Mouse (Mus musculus) kidney, embryonic 15.5 days (tissue): ENCODE results near the gene Olfr68. TPM values are rescaled to one million over a fixed set of nuclear protein-coding genes. Genes with fewer than 3 reads are reported as not detected.
"Not testable (repeated sequence)": the region's sequence is repeated elsewhere in the genome, so short reads cannot be mapped to it uniquely, and the experiment has no call there.

Experiments used
- ATAC-seq: fragments of 200-750 bp; cut with Nextera tagmentation; replicated peaks from 2 replicates; pipeline ENCODE4 v1.8.0; 2017; ENCODE audit warnings: moderate TSS enrichment; ENCODE audit not compliant: low FRiP score
- H3K27ac ChIP-seq: fragments of 300-500 bp; sonication (generic); 2 replicates; pipeline ENCODE4 v1.5.1; 2015; ENCODE audit warnings: mild to moderate bottlenecking, inconsistent platforms
- H3K27me3 ChIP-seq: fragments of 300-500 bp; sonication (generic); 2 replicates; pipeline ENCODE4 v1.6.1; 2015; ENCODE audit warnings: inconsistent platforms
- H3K36me3 ChIP-seq: fragments of 300-500 bp; sonication (generic); 2 replicates; pipeline ENCODE4 v1.6.1; 2015; ENCODE audit warnings: inconsistent platforms
- H3K4me1 ChIP-seq: fragments of 300-500 bp; sonication (generic); 2 replicates; pipeline ENCODE4 v1.6.1; 2015; ENCODE audit warnings: inconsistent platforms
- H3K4me2 ChIP-seq: fragments of 300-500 bp; sonication (generic); 2 replicates; pipeline ENCODE4 v1.6.1; 2015; ENCODE audit warnings: moderate library complexity, mild to moderate bottlenecking, inconsistent platforms
- H3K4me3 ChIP-seq: fragments of 300-500 bp; sonication (generic); replicated peaks from 2 replicates; pipeline ENCODE4 v1.5.1; 2015; ENCODE audit warnings: mild to moderate bottlenecking, inconsistent platforms
- H3K9ac ChIP-seq: fragments of 300-500 bp; sonication (generic); 2 replicates; pipeline ENCODE4 v1.6.1; 2015; ENCODE audit warnings: mild to moderate bottlenecking, inconsistent platforms
- H3K9me3 ChIP-seq: fragments of 300-500 bp; sonication (generic); replicated peaks from 2 replicates; pipeline ENCODE4 v1.6.1; 2016; ENCODE audit warnings: inconsistent platforms
- WGBS: fragments of 180-500 bp; shearing (Covaris S2); methylation state at CpG from one replicate; pipeline ENCODE4 v1.1.7; 2015; ENCODE audit warnings: mixed read lengths; 5-methylcytosine and 5-hydroxymethylcytosine counted together
- polyA plus RNA-seq: library from polyadenylated mRNA; unstranded; fragments of >200 nt; fragmentation: Nextera tagmentation; extraction: Ambion mirVana; gene quantifications from 2 replicates; pipeline ENCODE4 v1.2.1, GENCODE M21; 2015

Gene Olfr68
- polyA plus RNA-seq = not detected in 2 replicates

GRCm38 (mm10) chr7:103779598-103779997 lies at the start of gene Olfr68:
TSS of gene Olfr68 (minus strand) at chr7:103779698.
- H3K4me3 ChIP-seq = no peak within 1 kb of the TSS
- H3K9me3 ChIP-seq = no peaks in the 10 kb centered on the region
- H3K4me1 ChIP-seq = no peaks in the 10 kb centered on the region
- WGBS = 80% methylated on average over 3 of the region's 3 CpGs
- H3K9ac ChIP-seq = no peak within 1 kb of the TSS
- H3K36me3 ChIP-seq = no peaks in the 10 kb centered on the region
- H3K27ac ChIP-seq = no peak within 1 kb of the TSS
- no peak for ATAC-seq
- H3K27me3 ChIP-seq = no peaks in the 10 kb centered on the region
- no peak within 1 kb of the TSS for H3K4me2 ChIP-seq

DNA sequence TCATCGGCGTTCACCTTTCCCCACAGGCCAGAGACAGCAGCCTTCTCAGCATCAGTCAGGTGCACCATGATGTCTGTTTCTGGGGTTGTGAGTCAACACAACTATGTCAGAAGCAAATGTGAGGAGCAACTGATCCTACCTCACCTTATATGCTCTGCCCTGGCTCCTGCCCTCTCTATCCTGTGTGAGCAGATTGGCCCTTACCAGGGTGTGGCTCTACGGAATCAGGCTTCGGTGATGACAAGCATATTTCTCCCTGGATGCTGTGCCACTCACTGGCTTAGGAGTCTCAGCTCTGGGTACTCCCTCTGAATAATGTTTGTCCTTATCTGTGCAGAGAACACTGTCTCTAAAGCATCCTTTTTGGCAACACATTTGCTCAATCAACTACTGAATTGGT lies 48.3 kb upstream of the Olfr68 start, which contains the start of gene Hbb-bs:
Gene Hbb-bs, minus strand, starts transcription at position 289 of the 400 bp plus-strand sequence.
- no peak within 1 kb of the TSS for H3K4me2 ChIP-seq
- H3K4me1 ChIP-seq = no peaks in the 10 kb centered on the region
- H3K36me3 ChIP-seq = no peaks in the 10 kb centered on the region
- H3K27me3 ChIP-seq = no peaks in the 10 kb centered on the region
- H3K4me3 ChIP-seq = no peak within 1 kb of the TSS
- ATAC-seq = peak; percentile 85
- no peak within 1 kb of the TSS for H3K9ac ChIP-seq
- 93% methylated on average over 4 of the region's 4 CpGs for WGBS
- no peak within 1 kb of the TSS for H3K27ac ChIP-seq
- H3K9me3 ChIP-seq = no peaks in the 10 kb centered on the region

GRCm38 (mm10) chr7:103827139-103827538 lies 47.6 kb upstream of the Olfr68 start:
- not testable (repeated sequence) for H3K36me3 ChIP-seq, ATAC-seq, H3K27ac ChIP-seq, H3K4me2 ChIP-seq, H3K9ac ChIP-seq, H3K9me3 ChIP-seq, H3K4me3 ChIP-seq, H3K4me1 ChIP-seq, H3K27me3 ChIP-seq
- no CpG with 5 or more reads among the region's 2 CpGs for WGBS

GRCm38 (mm10) chr7:103826255-103826887 lies 46.9 kb upstream of the Olfr68 start:
- ATAC-seq = peak; percentile 66
- Histone ChIP-seq H3K9me3 (no peaks in the 10 kb centered on the region), H3K4me2 (no peak overlapping the region), H3K27me3 (no peaks in the 10 kb centered on the region), H3K4me1 (no peaks in the 10 kb centered on the region), H3K36me3 (no peaks in the 10 kb centered on the region), H3K4me3 (no peak overlapping the region), H3K27ac (no peak overlapping the region), H3K9ac (no peak overlapping the region)
- WGBS = 58% methylated on average over 3 of the region's 3 CpGs

GRCm38 (mm10) chr7:103825536-103826254 lies 46.2 kb upstream of the Olfr68 start:
- Histone ChIP-seq H3K36me3 (no peaks in the 10 kb centered on the region), H3K4me1 (no peaks in the 10 kb centered on the region), H3K27ac (no peak overlapping the region), H3K9ac (no peak overlapping the region), H3K4me2 (no peak overlapping the region), H3K4me3 (no peak overlapping the region), H3K9me3 (no peaks in the 10 kb centered on the region), H3K27me3 (no peaks in the 10 kb centered on the region)
- WGBS = 88% methylated on average over 3 of the region's 3 CpGs
- peak; percentile 82; the same call in 1 of the 2 replicates for ATAC-seq

GRCm38 (mm10) chr7:103824597-103824996 lies 45.1 kb upstream of the Olfr68 start:
- H3K9ac ChIP-seq = no peak overlapping the region
- H3K27ac ChIP-seq = no peak overlapping the region
- no peak for ATAC-seq
- no peaks in the 10 kb centered on the region for H3K27me3 ChIP-seq
- H3K4me3 ChIP-seq = no peak overlapping the region
- WGBS = 89% methylated on average over 2 of the region's 2 CpGs
- no peaks in the 10 kb centered on the region for H3K9me3 ChIP-seq
- H3K4me1 ChIP-seq = no peaks in the 10 kb centered on the region
- H3K36me3 ChIP-seq = no peaks in the 10 kb centered on the region
- no peak overlapping the region for H3K4me2 ChIP-seq

DNA sequence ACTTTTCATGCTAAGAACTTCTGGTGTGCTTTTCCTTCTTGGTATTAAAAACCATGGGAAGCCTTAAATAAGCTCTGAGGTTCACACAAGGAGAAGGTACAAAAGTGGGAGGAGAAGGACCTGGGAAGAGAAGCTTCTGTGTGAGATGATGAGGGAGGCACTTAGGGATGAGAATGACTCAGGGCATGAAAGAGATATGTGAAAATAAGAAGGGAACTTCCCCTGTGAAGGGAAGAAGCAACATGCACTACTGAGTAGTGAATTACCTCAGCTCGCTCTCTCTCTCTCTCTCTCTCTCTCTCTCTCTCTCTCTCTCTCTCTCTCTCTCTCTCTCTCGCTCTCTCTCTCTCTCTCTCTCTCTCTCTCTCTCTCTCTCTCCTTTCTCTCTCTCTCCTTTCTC lies 35.6 kb upstream of the Olfr68 start:
- not testable (repeated sequence) for H3K27ac ChIP-seq, H3K4me1 ChIP-seq, ATAC-seq, H3K4me3 ChIP-seq, H3K27me3 ChIP-seq, H3K9me3 ChIP-seq, H3K4me2 ChIP-seq, H3K36me3 ChIP-seq, H3K9ac ChIP-seq
- 67% methylated on average over 1 of the region's 2 CpGs for WGBS

DNA sequence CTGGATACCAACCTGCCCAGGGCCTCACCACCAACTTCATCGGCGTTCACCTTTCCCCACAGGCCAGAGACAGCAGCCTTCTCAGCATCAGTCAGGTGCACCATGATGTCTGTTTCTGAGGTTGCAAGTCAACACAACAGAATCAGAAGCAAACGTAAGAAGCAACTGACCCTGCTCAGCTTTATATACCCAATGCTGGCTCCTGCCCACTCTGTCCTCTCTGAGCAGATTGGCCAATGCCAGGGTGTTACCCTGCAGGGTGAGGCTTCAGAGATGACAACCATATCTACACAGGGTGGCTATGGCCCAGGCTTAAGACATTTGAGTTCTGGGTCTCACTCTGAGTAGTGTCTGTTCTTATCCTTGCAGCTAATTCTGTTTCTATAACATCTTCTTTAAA lies 34.3 kb upstream of the Olfr68 start, which contains the start of gene Hbb-bt:
Gene Hbb-bt, minus strand, starts transcription at position 231 of the 400 bp plus-strand sequence.
- WGBS = 88% methylated on average over 3 of the region's 3 CpGs
- Histone ChIP-seq H3K36me3 (no peaks in the 10 kb centered on the region), H3K9ac (no peak within 1 kb of the TSS), H3K4me1 (no peaks in the 10 kb centered on the region), H3K27ac (no peak within 1 kb of the TSS), H3K4me2 (no peak within 1 kb of the TSS), H3K9me3 (no peaks in the 10 kb centered on the region), H3K27me3 (no peaks in the 10 kb centered on the region), H3K4me3 (no peak within 1 kb of the TSS)
- peak; percentile 88 for ATAC-seq

- not testable (repeated sequence) for H3K27me3 ChIP-seq, H3K4me1 ChIP-seq, H3K9me3 ChIP-seq, H3K9ac ChIP-seq, H3K4me3 ChIP-seq, H3K27ac ChIP-seq, H3K36me3 ChIP-seq, ATAC-seq, H3K4me2 ChIP-seq
- no CpG with 5 or more reads among the region's 3 CpGs for WGBS
Measured at GRCm38 (mm10) chr7:103813152-103813551, 33.7 kb upstream of the Olfr68 start.

GRCm38 (mm10) chr7:103812174-103812573 lies 32.7 kb upstream of the Olfr68 start:
- no peaks in the 10 kb centered on the region for H3K36me3 ChIP-seq
- no peak overlapping the region for H3K9ac ChIP-seq
- H3K4me1 ChIP-seq = no peaks in the 10 kb centered on the region
- H3K27ac ChIP-seq = no peak overlapping the region
- H3K27me3 ChIP-seq = no peaks in the 10 kb centered on the region
- H3K4me3 ChIP-seq = no peak overlapping the region
- no peak for ATAC-seq
- WGBS = 51% methylated on average over 1 of the region's 1 CpGs
- no peak overlapping the region for H3K4me2 ChIP-seq
- H3K9me3 ChIP-seq = no peaks in the 10 kb centered on the region

GRCm38 (mm10) chr7:103811223-103811845 lies 31.8 kb upstream of the Olfr68 start:
- no peaks in the 10 kb centered on the region for H3K36me3 ChIP-seq
- H3K4me1 ChIP-seq = no peaks in the 10 kb centered on the region
- no peak overlapping the region for H3K4me2 ChIP-seq

DNA sequence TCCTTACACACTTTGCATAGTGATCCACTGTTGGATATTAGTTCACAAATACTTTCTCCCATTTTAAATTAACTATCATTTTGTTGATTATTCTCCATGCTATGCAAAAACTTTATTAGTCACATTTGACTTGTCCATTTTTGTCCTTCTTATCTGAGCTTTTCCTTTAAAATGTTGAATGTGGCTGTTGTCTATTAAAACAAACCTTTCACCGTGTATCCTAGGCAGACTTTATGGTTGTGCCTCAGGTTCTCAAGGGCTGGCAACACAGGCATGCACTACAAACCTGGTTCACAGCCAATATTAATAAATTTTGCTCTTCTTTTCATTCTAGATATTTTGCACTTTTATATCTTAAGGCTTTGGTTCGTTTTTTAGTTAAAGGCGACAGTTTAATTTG lies 31.2 kb upstream of the Olfr68 start:
- no peak overlapping the region for H3K9ac ChIP-seq
- no peaks in the 10 kb centered on the region for H3K4me1 ChIP-seq
- no peak for ATAC-seq
- no peak overlapping the region for H3K27ac ChIP-seq
- H3K27me3 ChIP-seq = no peaks in the 10 kb centered on the region
- no peaks in the 10 kb centered on the region for H3K36me3 ChIP-seq
- no peak overlapping the region for H3K4me2 ChIP-seq
- H3K9me3 ChIP-seq = no peaks in the 10 kb centered on the region
- 86% methylated on average over 3 of the region's 3 CpGs for WGBS
- H3K4me3 ChIP-seq = no peak overlapping the region

More at GRCm38 (mm10) chr7:103811223-103811845, 31.8 kb upstream of the Olfr68 start:
- Histone ChIP-seq H3K27ac (no peak overlapping the region), H3K27me3 (no peaks in the 10 kb centered on the region), H3K4me3 (no peak overlapping the region), H3K9me3 (no peaks in the 10 kb centered on the region), H3K9ac (no peak overlapping the region)
- peak; percentile 33; the same call in 1 of the 2 replicates for ATAC-seq
- 80% methylated on average over 1 of the region's 1 CpGs for WGBS
